Mouse (Mus musculus) kidney, postnatal 25 days (tissue): ENCODE measurements around the gene Nyap2.

Source experiments
- DNase-seq, 2 experiments: peaks; one replicate each; pipeline ENCODE4 v3.0.0; 2021; ENCODE audit warnings: mixed read lengths in 2 of 2

Gene Nyap2

GRCm38 (mm10) chr1:81076831-81077664, at the start of gene Nyap2:
TSS of gene Nyap2 (plus strand) at chr1:81076950.
- DNase-seq: no peak

GRCm38 (mm10) chr1:81042907-81043868, 33.6 kb upstream of the Nyap2 start:
- no peak for DNase-seq

- DNase-seq: no peak
Measured at GRCm38 (mm10) chr1:81058340-81058739, 18.4 kb upstream of the Nyap2 start.

- DNase-seq: no peak
Measured at GRCm38 (mm10) chr1:81058835-81059234, 17.9 kb upstream of the Nyap2 start.

GRCm38 (mm10) chr1:81062811-81063210, 13.9 kb upstream of the Nyap2 start:
- DNase-seq: no peak

GRCm38 (mm10) chr1:81076259-81076658, 491 bp upstream of the Nyap2 start:
- no peak for DNase-seq

GRCm38 (mm10) chr1:81077665-81078314, 1.0 kb downstream of the Nyap2 start:
- no peak for DNase-seq

- no peak for DNase-seq
Measured at GRCm38 (mm10) chr1:81087485-81087884, 10.7 kb downstream of the Nyap2 start.

GRCm38 (mm10) chr1:81090400-81090799, 13.7 kb downstream of the Nyap2 start:
- no peak for DNase-seq

GRCm38 (mm10) chr1:81090979-81091378, 14.2 kb downstream of the Nyap2 start:
- DNase-seq: no peak

GRCm38 (mm10) chr1:81092056-81092455, 15.3 kb downstream of the Nyap2 start:
- DNase-seq: no peak

GRCm38 (mm10) chr1:81092886-81093285, 16.1 kb downstream of the Nyap2 start:
- DNase-seq: no peak

- no peak for DNase-seq
Measured at GRCm38 (mm10) chr1:81098950-81099349, 22.2 kb downstream of the Nyap2 start.

GRCm38 (mm10) chr1:81101749-81102148, 25.0 kb downstream of the Nyap2 start:
- DNase-seq: no peak

- no peak for DNase-seq
Measured at GRCm38 (mm10) chr1:81119732-81120131, 43.0 kb downstream of the Nyap2 start.

- no peak for DNase-seq
Measured at GRCm38 (mm10) chr1:81132007-81132712, 55.4 kb downstream of the Nyap2 start.

GRCm38 (mm10) chr1:81143855-81144254, 67.1 kb downstream of the Nyap2 start:
- no peak for DNase-seq

- no peak for DNase-seq
Measured at GRCm38 (mm10) chr1:81145576-81145975, 68.8 kb downstream of the Nyap2 start.

GRCm38 (mm10) chr1:81169245-81169644, 92.5 kb downstream of the Nyap2 start:
- no peak for DNase-seq

GRCm38 (mm10) chr1:81172703-81173102, 96.0 kb downstream of the Nyap2 start:
- no peak for DNase-seq

GRCm38 (mm10) chr1:81173303-81173702, 96.6 kb downstream of the Nyap2 start:
- DNase-seq: no peak

- no peak for DNase-seq
Measured at GRCm38 (mm10) chr1:81179725-81180124, 103.0 kb downstream of the Nyap2 start.
